Mouse (Mus musculus): ENCODE results near the gene Ndufa11.
A peak's percentile ranks its signal among the peaks of the same experiment; 100 is the strongest.

GRCm38 (mm10) chr17:56736534-56736933 is 19.0 kb downstream of the Ndufa11 start:
- TF ChIP-seq CTCF (IDR thresholded peaks at IDR 0.05; ENCODE audit: low read depth) (peak; percentile 69), EP300 (IDR thresholded peaks at IDR 0.05; ENCODE audit: low read depth) (no peak)
